Mouse (Mus musculus) midbrain, embryonic 14.5 days (tissue): ENCODE data around the gene Ncor2. TPM values are rescaled to one million over a fixed set of nuclear protein-coding genes. Genes with fewer than 3 reads are reported as not detected.

ENCODE experiments used
- ATAC-seq: fragments of 200-750 bp; cut with Nextera tagmentation; 2 replicates; pipeline ENCODE4 v1.8.0; 2017; ENCODE audit warnings: moderate number of reproducible peaks, moderate library complexity; ENCODE audit not compliant: low FRiP score, low TSS enrichment
- DNase-seq: peaks from one replicate; pipeline ENCODE4 v3.0.0-alpha.2; 2015
- H3K27ac ChIP-seq: fragments of 300-500 bp; sonication (generic); replicated peaks from 2 replicates; pipeline ENCODE4 v1.5.1; 2014; ENCODE audit warnings: mild to moderate bottlenecking, low read depth, low read length, moderate library complexity
- H3K27me3 ChIP-seq: fragments of 300-500 bp; sonication (generic); 2 replicates; pipeline ENCODE4 v1.6.1; 2014; ENCODE audit warnings: low read length, control low read depth, mixed read lengths; ENCODE audit not compliant: control insufficient read depth, insufficient read depth
- H3K36me3 ChIP-seq: fragments of 300-500 bp; sonication (generic); 2 replicates; pipeline ENCODE4 v1.6.1; 2014; ENCODE audit warnings: low read length, control low read depth; ENCODE audit not compliant: control insufficient read depth, insufficient read depth
- H3K4me1 ChIP-seq: fragments of 300-500 bp; sonication (generic); 2 replicates; pipeline ENCODE4 v1.6.1; 2014; ENCODE audit warnings: mild to moderate bottlenecking, antibody characterized with exemption, low read length, control low read depth; ENCODE audit not compliant: control insufficient read depth, insufficient read depth
- H3K4me2 ChIP-seq: fragments of 300-500 bp; sonication (generic); 2 replicates; pipeline ENCODE4 v1.6.1; 2014; ENCODE audit warnings: mild to moderate bottlenecking, low read length, moderate library complexity
- H3K4me3 ChIP-seq: fragments of 300-500 bp; sonication (generic); replicated peaks from 2 replicates; pipeline ENCODE4 v1.5.1; 2014; ENCODE audit warnings: low read depth, low read length
- H3K9ac ChIP-seq: fragments of 300-500 bp; sonication (generic); replicated peaks from 2 replicates; pipeline ENCODE4 v1.6.1; 2014; ENCODE audit warnings: mild to moderate bottlenecking, low read length, moderate library complexity
- H3K9me3 ChIP-seq: fragments of 300-500 bp; sonication (generic); 2 replicates; pipeline ENCODE4 v1.6.1; 2016; ENCODE audit warnings: low read length, control low read depth, mixed read lengths; ENCODE audit not compliant: control insufficient read depth
- WGBS: fragments of 180-500 bp; shearing (Covaris S2); extraction: QIAGEN DNeasy Blood & Tissue Kit; methylation state at CpG from one replicate; pipeline ENCODE4 v1.1.7; 2014; 5-methylcytosine and 5-hydroxymethylcytosine counted together
- polyA plus RNA-seq: library from polyadenylated mRNA; unstranded; fragments of >200 nt; fragmentation: Nextera tagmentation; extraction: Ambion mirVana; gene quantifications from 2 replicates; pipeline ENCODE4 v1.2.1, GENCODE M21; 2014

Gene Ncor2
- polyA plus RNA-seq, 1 experiment from 2014 or later: 23.7 TPM

- 88% methylated on average over 9 of the region's 9 CpGs for WGBS
- H3K27ac ChIP-seq: no peak overlapping the region
- H3K4me1 ChIP-seq: no peaks in the 10 kb centered on the region
- no peak overlapping the region for H3K4me3 ChIP-seq
- DNase-seq (no peak), ATAC-seq (no peak)
- H3K27me3 ChIP-seq: no peaks in the 10 kb centered on the region
- no peak overlapping the region for H3K9ac ChIP-seq
- H3K4me2 ChIP-seq: no peak overlapping the region
- H3K36me3 ChIP-seq: peaks cover 50% of the 10 kb centered on the region
- no peaks in the 10 kb centered on the region for H3K9me3 ChIP-seq
Observed at GRCm38 (mm10) chr5:125015576-125015975, 163.4 kb downstream of the Ncor2 start.

DNA sequence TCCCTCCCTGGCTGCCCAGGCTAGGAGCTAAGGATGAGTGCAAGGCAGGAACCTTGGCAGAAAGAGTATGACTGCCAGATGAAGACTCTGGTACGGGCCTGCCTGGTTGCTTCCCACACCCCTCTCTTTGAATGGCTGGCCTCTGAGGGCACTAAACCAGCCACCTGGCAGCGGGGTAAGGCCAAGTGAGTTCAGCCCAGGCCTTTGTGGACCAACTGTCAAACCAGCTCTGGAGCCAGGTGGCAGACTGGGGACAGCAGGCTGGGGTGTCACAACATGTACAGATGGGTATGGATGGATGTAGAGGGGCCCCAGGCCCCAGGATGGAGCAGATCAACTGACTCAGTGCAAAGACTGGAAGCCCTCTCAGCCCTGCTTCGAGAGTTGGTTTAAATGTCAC is 164.0 kb downstream of the Ncor2 start:
- WGBS: 88% methylated on average over 3 of the region's 3 CpGs
- Histone ChIP-seq H3K4me3 (no peak overlapping the region), H3K27me3 (no peaks in the 10 kb centered on the region), H3K4me2 (no peak overlapping the region), H3K9me3 (no peaks in the 10 kb centered on the region), H3K4me1 (no peaks in the 10 kb centered on the region), H3K27ac (no peak overlapping the region), H3K9ac (no peak overlapping the region), H3K36me3 (peaks cover 50% of the 10 kb centered on the region)
- ATAC-seq (no peak), DNase-seq (no peak)

DNA sequence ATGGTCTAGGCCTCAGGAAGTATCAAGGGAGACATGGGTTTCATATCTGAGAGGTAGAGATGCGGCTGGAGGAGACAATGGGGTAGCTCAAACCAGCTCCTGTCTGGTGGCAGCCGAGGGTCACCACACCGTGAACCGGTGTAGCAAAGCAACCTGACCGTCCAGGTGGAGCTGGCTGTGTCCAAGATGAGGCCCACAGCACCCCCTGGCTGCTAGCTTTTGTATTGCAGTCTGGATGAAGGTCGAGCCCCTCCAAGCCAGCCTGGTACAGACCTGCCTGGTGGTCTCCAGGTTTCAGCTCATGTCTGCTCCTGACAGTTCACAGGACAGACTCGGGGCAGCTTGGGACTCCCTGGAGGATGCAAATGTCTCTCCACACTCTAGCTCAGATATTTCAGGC is 164.5 kb downstream of the Ncor2 start:
- H3K36me3 ChIP-seq: peaks cover 47% of the 10 kb centered on the region
- no peak overlapping the region for H3K4me2 ChIP-seq
- H3K9me3 ChIP-seq: no peaks in the 10 kb centered on the region
- H3K4me1 ChIP-seq: no peaks in the 10 kb centered on the region
- H3K9ac ChIP-seq: no peak overlapping the region
- 48% methylated on average over 7 of the region's 7 CpGs for WGBS
- H3K4me3 ChIP-seq: no peak overlapping the region
- ATAC-seq (no peak), DNase-seq (peak; percentile 66)
- no peak overlapping the region for H3K27ac ChIP-seq
- H3K27me3 ChIP-seq: no peaks in the 10 kb centered on the region

DNA sequence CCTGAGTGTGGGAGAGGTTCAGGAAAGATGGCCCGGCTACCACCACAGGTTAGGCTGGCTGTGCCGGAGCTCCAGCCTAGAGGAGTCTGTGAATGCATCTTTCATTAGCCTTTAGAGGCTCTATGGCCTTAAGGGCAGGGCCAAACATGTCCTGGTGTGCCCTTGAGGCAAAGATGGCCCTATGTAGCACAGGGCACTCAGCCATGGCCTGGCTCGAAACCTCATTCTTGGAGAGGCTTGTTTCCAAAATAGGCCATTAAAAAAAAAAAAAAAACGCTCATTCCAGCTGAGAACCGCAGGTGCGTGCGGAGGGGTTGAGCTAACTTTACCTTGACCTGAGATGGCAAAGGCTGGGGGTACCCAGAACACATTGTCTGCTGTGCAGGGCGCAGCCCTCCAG is 167.4 kb downstream of the Ncor2 start:
- Histone ChIP-seq H3K27ac (no peak overlapping the region), H3K9ac (no peak overlapping the region), H3K4me3 (no peak overlapping the region), H3K36me3 (peaks cover 22% of the 10 kb centered on the region), H3K9me3 (no peaks in the 10 kb centered on the region), H3K4me1 (no peaks in the 10 kb centered on the region; the same call in 1 of the 2 replicates), H3K4me2 (no peak overlapping the region), H3K27me3 (no peaks in the 10 kb centered on the region)
- WGBS: 93% methylated on average over 8 of the region's 8 CpGs
- ATAC-seq (no peak), DNase-seq (no peak)

DNA sequence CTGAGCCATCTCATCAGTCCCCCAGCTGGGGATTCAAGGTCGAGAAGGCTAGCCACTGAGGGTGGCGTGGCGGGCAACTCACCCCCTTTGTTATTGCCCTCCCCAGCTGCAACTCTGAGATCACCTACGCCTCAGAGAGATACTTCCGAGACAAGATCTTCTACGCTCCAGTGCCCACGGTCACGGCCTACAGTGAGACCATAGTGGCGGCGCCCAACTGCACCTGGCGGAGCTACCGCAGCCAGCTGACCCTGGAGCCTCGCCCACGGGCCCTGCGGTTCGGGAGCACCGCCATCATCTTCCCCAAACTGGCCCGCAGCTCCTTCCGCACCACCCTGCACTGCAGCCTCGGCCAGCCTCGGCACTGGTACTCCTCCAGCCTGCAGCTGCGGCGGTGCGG is 167.9 kb downstream of the Ncor2 start:
- WGBS: 85% methylated on average over 24 of the region's 24 CpGs

DNA sequence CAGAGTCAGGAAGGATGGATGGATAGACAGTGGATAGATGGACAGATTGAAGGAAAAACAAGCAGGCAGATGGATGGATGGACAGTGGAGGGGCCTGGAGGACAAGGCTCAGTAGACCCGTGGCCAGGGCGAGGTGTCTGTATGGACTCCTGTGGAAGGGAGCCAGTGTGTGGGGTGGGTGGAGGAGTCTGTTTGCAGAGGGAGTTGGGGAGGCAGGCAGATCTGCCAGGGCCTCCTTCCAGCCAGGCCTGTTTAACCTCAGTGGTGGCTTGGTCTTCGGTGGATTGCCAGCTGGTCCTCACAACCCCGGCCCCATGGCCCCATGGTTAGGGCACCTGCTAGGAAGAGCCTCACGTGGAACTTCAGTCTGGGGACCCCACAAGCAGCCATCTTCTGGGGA is 172.1 kb downstream of the Ncor2 start:
- Histone ChIP-seq H3K9ac (no peak overlapping the region), H3K4me1 (peaks cover 23% of the 10 kb centered on the region), H3K27me3 (peaks cover 17% of the 10 kb centered on the region), H3K27ac (0 out of 2 replicates have a peak overlapping the region, but pooled peaks have one; percentile 13), H3K4me3 (no peak overlapping the region), H3K9me3 (no peaks in the 10 kb centered on the region), H3K4me2 (no peak overlapping the region), H3K36me3 (0 out of 2 replicates have a peak, but pooled peaks cover 2% of the 10 kb centered on the region)
- WGBS: 76% methylated on average over 5 of the region's 5 CpGs
- no peak for ATAC-seq
- DNase-seq: no peak

More for the DNA sequence above, 167.9 kb downstream of the Ncor2 start:
- Histone ChIP-seq H3K9ac (no peak overlapping the region), H3K36me3 (peaks cover 17% of the 10 kb centered on the region), H3K9me3 (no peaks in the 10 kb centered on the region), H3K4me1 (peaks cover 4% of the 10 kb centered on the region; the same call in 1 of the 2 replicates), H3K4me3 (no peak overlapping the region), H3K27me3 (no peaks in the 10 kb centered on the region), H3K27ac (no peak overlapping the region), H3K4me2 (no peak overlapping the region)
- no peak for ATAC-seq
- DNase-seq: no peak

- H3K9me3 ChIP-seq: no peaks in the 10 kb centered on the region
- ATAC-seq (peak; percentile 18; the same call in 1 of the 2 replicates), DNase-seq (peak; percentile 28)
- H3K27me3 ChIP-seq: peaks cover 17% of the 10 kb centered on the region
- H3K4me3 ChIP-seq: no peak overlapping the region
- H3K4me2 ChIP-seq: no peak overlapping the region
- no peak overlapping the region for H3K27ac ChIP-seq
- 72% methylated on average over 9 of the region's 9 CpGs for WGBS
- no peak overlapping the region for H3K9ac ChIP-seq
- H3K36me3 ChIP-seq: 0 out of 2 replicates have a peak, but pooled peaks cover 2% of the 10 kb centered on the region
- peaks cover 23% of the 10 kb centered on the region for H3K4me1 ChIP-seq
Observed at GRCm38 (mm10) chr5:125005871-125006652, 173.0 kb downstream of the Ncor2 start.

DNA sequence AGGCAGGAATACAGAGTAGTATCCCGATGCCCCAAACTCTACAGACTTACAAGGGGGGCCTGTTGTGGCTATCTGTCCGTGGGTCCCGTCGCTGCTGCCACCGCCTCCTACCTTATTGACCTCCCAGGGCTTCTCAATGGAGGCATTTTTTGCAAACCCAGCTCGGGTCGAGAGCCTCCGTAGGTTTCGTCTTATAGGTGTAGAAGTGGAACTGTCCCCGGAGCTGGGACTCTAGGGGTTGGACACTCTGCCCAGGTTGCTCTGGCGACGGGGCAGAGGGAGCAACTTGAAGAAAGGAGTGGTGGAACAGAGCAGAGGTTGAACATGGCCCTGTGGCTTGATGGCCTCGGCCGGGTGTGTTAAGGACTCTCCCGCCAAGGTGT is 175.2 kb downstream of the Ncor2 start:
- no peak for DNase-seq
- Histone ChIP-seq H3K9ac (peak overlapping the region; percentile 54; the same call in 1 of the 2 replicates), H3K27me3 (peaks cover 17% of the 10 kb centered on the region), H3K4me1 (peaks cover 23% of the 10 kb centered on the region), H3K4me3 (peak overlapping the region; percentile 28), H3K9me3 (no peaks in the 10 kb centered on the region), H3K27ac (no peak overlapping the region), H3K36me3 (no peaks in the 10 kb centered on the region), H3K4me2 (peak overlapping the region; percentile 58)
- WGBS: 9% methylated on average over 15 of the region's 15 CpGs
- no peak for ATAC-seq
